Mouse (Mus musculus): ENCODE data around the gene Rpl21. TPM values are rescaled to one million over a fixed set of nuclear protein-coding genes. Genes with fewer than 3 reads are reported as not detected.

Gene Rpl21
- polyA plus RNA-seq, 1 experiment from 2014 or later = 279 TPM

- WGBS = 48% methylated on average over 12 of the region's 12 CpGs
- no peaks in the 10 kb centered on the region for H3K27me3 ChIP-seq (ENCODE audit: control insufficient read depth, insufficient read depth, low read length)
- no peak overlapping the region for H3K4me2 ChIP-seq (ENCODE audit: low read depth, low read length)
- no peak overlapping the region for H3K9ac ChIP-seq (ENCODE audit: low read length)
- H3K9me3 ChIP-seq (replicated peaks; ENCODE audit: control insufficient read depth, low read length) = no peaks in the 10 kb centered on the region
- H3K4me3 ChIP-seq (ENCODE audit: low read length) = no peak overlapping the region
- peaks cover 9% of the 10 kb centered on the region for H3K4me1 ChIP-seq (ENCODE audit: control insufficient read depth, insufficient read depth, low read length)
- 0 out of 2 replicates have a peak overlapping the region, but pooled peaks have one; percentile 7 for H3K27ac ChIP-seq (ENCODE audit: low read length)
- no peak for ATAC-seq (replicated peaks; ENCODE audit: extremely low read depth, insufficient read depth, low FRiP score)
- peaks cover 41% of the 10 kb centered on the region for H3K36me3 ChIP-seq (ENCODE audit: control insufficient read depth, insufficient read depth)
Measured at GRCm38 (mm10) chr5:146838836-146839648, 6.4 kb downstream of the Rpl21 start.

- Histone ChIP-seq H3K9ac (ENCODE audit: low read length) (no peak overlapping the region), H3K4me3 (ENCODE audit: low read length) (no peak overlapping the region), H3K27me3 (ENCODE audit: control insufficient read depth, insufficient read depth, low read length) (no peaks in the 10 kb centered on the region), H3K36me3 (ENCODE audit: control insufficient read depth, insufficient read depth) (peaks cover 35% of the 10 kb centered on the region), H3K4me2 (ENCODE audit: low read depth, low read length) (no peak overlapping the region), H3K27ac (ENCODE audit: low read length) (no peak overlapping the region), H3K9me3 (replicated peaks; ENCODE audit: control insufficient read depth, low read length) (no peaks in the 10 kb centered on the region), H3K4me1 (ENCODE audit: control insufficient read depth, insufficient read depth, low read length) (peaks cover 6% of the 10 kb centered on the region)
- ATAC-seq (replicated peaks; ENCODE audit: extremely low read depth, insufficient read depth, low FRiP score) = no peak
- WGBS = 46% methylated on average over 5 of the region's 5 CpGs
Measured at GRCm38 (mm10) chr5:146839760-146840159, 7.1 kb downstream of the Rpl21 start.

GRCm38 (mm10) chr5:146840422-146840821 lies 7.7 kb downstream of the Rpl21 start:
- Histone ChIP-seq H3K27me3 (ENCODE audit: control insufficient read depth, insufficient read depth, low read length) (no peaks in the 10 kb centered on the region), H3K4me1 (ENCODE audit: control insufficient read depth, insufficient read depth, low read length) (peaks cover 4% of the 10 kb centered on the region), H3K9me3 (replicated peaks; ENCODE audit: control insufficient read depth, low read length) (no peaks in the 10 kb centered on the region), H3K9ac (ENCODE audit: low read length) (no peak overlapping the region), H3K27ac (ENCODE audit: low read length) (no peak overlapping the region), H3K4me2 (ENCODE audit: low read depth, low read length) (no peak overlapping the region), H3K36me3 (ENCODE audit: control insufficient read depth, insufficient read depth) (peaks cover 29% of the 10 kb centered on the region), H3K4me3 (ENCODE audit: low read length) (no peak overlapping the region)
- ATAC-seq (replicated peaks; ENCODE audit: extremely low read depth, insufficient read depth, low FRiP score) = no peak
- 68% methylated on average over 4 of the region's 4 CpGs for WGBS

GRCm38 (mm10) chr5:146841301-146841700 lies 8.6 kb downstream of the Rpl21 start:
- no peak overlapping the region for H3K4me2 ChIP-seq (ENCODE audit: low read depth, low read length)
- H3K27ac ChIP-seq (ENCODE audit: low read length) = no peak overlapping the region
- ATAC-seq (replicated peaks; ENCODE audit: extremely low read depth, insufficient read depth, low FRiP score) = no peak
- H3K27me3 ChIP-seq (ENCODE audit: control insufficient read depth, insufficient read depth, low read length) = no peaks in the 10 kb centered on the region
- peaks cover 20% of the 10 kb centered on the region for H3K36me3 ChIP-seq (ENCODE audit: control insufficient read depth, insufficient read depth)
- 83% methylated on average over 5 of the region's 5 CpGs for WGBS
- no peak overlapping the region for H3K4me3 ChIP-seq (ENCODE audit: low read length)
- H3K9ac ChIP-seq (ENCODE audit: low read length) = no peak overlapping the region
- peaks cover 6% of the 10 kb centered on the region for H3K4me1 ChIP-seq (ENCODE audit: control insufficient read depth, insufficient read depth, low read length)
- H3K9me3 ChIP-seq (replicated peaks; ENCODE audit: control insufficient read depth, low read length) = no peaks in the 10 kb centered on the region

- peaks cover 6% of the 10 kb centered on the region for H3K4me1 ChIP-seq (ENCODE audit: control insufficient read depth, insufficient read depth, low read length)
- H3K36me3 ChIP-seq (ENCODE audit: control insufficient read depth, insufficient read depth) = peaks cover 14% of the 10 kb centered on the region
- no peaks in the 10 kb centered on the region for H3K27me3 ChIP-seq (ENCODE audit: control insufficient read depth, insufficient read depth, low read length)
- no peak overlapping the region for H3K4me3 ChIP-seq (ENCODE audit: low read length)
- H3K9me3 ChIP-seq (replicated peaks; ENCODE audit: control insufficient read depth, low read length) = no peaks in the 10 kb centered on the region
- H3K9ac ChIP-seq (ENCODE audit: low read length) = no peak overlapping the region
- H3K27ac ChIP-seq (ENCODE audit: low read length) = no peak overlapping the region
- no peak for ATAC-seq (replicated peaks; ENCODE audit: extremely low read depth, insufficient read depth, low FRiP score)
- 82% methylated on average over 4 of the region's 4 CpGs for WGBS
- no peak overlapping the region for H3K4me2 ChIP-seq (ENCODE audit: low read depth, low read length)
Measured at GRCm38 (mm10) chr5:146841996-146842395, 9.3 kb downstream of the Rpl21 start.

GRCm38 (mm10) chr5:146844301-146844941 lies 11.7 kb downstream of the Rpl21 start:
- Histone ChIP-seq H3K4me2 (ENCODE audit: low read depth, low read length) (peak overlapping the region; percentile 100), H3K4me1 (ENCODE audit: control insufficient read depth, insufficient read depth, low read length) (peaks cover 6% of the 10 kb centered on the region), H3K9me3 (replicated peaks; ENCODE audit: control insufficient read depth, low read length) (no peaks in the 10 kb centered on the region), H3K27ac (ENCODE audit: low read length) (peak overlapping the region; percentile 51; the same call in 1 of the 2 replicates), H3K36me3 (ENCODE audit: control insufficient read depth, insufficient read depth) (no peaks in the 10 kb centered on the region), H3K9ac (ENCODE audit: low read length) (peak overlapping the region; percentile 77), H3K27me3 (ENCODE audit: control insufficient read depth, insufficient read depth, low read length) (no peaks in the 10 kb centered on the region), H3K4me3 (ENCODE audit: low read length) (peak overlapping the region; percentile 73)
- WGBS = 18% methylated on average over 6 of the region's 6 CpGs
- 0 out of 2 replicates have a peak, but pooled peaks have one; percentile 2 for ATAC-seq (replicated peaks; ENCODE audit: extremely low read depth, insufficient read depth, low FRiP score)

GRCm38 (mm10) chr5:146844945-146845365 lies 12.3 kb downstream of the Rpl21 start, which contains the start of gene Rasl11a:
Gene Rasl11a (plus strand): TSS chr5:146845071.
- Histone ChIP-seq H3K4me1 (ENCODE audit: control insufficient read depth, insufficient read depth, low read length) (peaks cover 6% of the 10 kb centered on the region), H3K4me2 (ENCODE audit: low read depth, low read length) (peak within 1 kb of the TSS; percentile 100), H3K9me3 (replicated peaks; ENCODE audit: control insufficient read depth, low read length) (no peaks in the 10 kb centered on the region), H3K4me3 (ENCODE audit: low read length) (peak within 1 kb of the TSS; percentile 73), H3K9ac (ENCODE audit: low read length) (peak within 1 kb of the TSS; percentile 77), H3K27ac (ENCODE audit: low read length) (peak within 1 kb of the TSS; percentile 61), H3K27me3 (ENCODE audit: control insufficient read depth, insufficient read depth, low read length) (no peaks in the 10 kb centered on the region), H3K36me3 (ENCODE audit: control insufficient read depth, insufficient read depth) (no peaks in the 10 kb centered on the region)
- WGBS = under 1% methylated on average over 38 of the region's 40 CpGs
- peak; percentile 94 for ATAC-seq (replicated peaks; ENCODE audit: extremely low read depth, insufficient read depth, low FRiP score)

- H3K27me3 ChIP-seq (ENCODE audit: control insufficient read depth, insufficient read depth, low read length) = no peaks in the 10 kb centered on the region
- H3K4me2 ChIP-seq (ENCODE audit: low read depth, low read length) = peak overlapping the region; percentile 100; the same call in 1 of the 2 replicates
- WGBS = 43% methylated on average over 2 of the region's 2 CpGs
- H3K9ac ChIP-seq (ENCODE audit: low read length) = no peak overlapping the region
- H3K4me3 ChIP-seq (ENCODE audit: low read length) = peak overlapping the region; percentile 73; the same call in 1 of the 2 replicates
- peak overlapping the region; percentile 49 for H3K27ac ChIP-seq (ENCODE audit: low read length)
- peaks cover 6% of the 10 kb centered on the region for H3K4me1 ChIP-seq (ENCODE audit: control insufficient read depth, insufficient read depth, low read length)
- no peak for ATAC-seq (replicated peaks; ENCODE audit: extremely low read depth, insufficient read depth, low FRiP score)
- no peaks in the 10 kb centered on the region for H3K36me3 ChIP-seq (ENCODE audit: control insufficient read depth, insufficient read depth)
- H3K9me3 ChIP-seq (replicated peaks; ENCODE audit: control insufficient read depth, low read length) = no peaks in the 10 kb centered on the region
Measured at GRCm38 (mm10) chr5:146846489-146846888, 13.8 kb downstream of the Rpl21 start.

Measured in heart, embryonic 16.5 days (tissue).